Mouse (Mus musculus): ENCODE measurements around the gene Tbx15.

Tbx15 gene

DNA sequence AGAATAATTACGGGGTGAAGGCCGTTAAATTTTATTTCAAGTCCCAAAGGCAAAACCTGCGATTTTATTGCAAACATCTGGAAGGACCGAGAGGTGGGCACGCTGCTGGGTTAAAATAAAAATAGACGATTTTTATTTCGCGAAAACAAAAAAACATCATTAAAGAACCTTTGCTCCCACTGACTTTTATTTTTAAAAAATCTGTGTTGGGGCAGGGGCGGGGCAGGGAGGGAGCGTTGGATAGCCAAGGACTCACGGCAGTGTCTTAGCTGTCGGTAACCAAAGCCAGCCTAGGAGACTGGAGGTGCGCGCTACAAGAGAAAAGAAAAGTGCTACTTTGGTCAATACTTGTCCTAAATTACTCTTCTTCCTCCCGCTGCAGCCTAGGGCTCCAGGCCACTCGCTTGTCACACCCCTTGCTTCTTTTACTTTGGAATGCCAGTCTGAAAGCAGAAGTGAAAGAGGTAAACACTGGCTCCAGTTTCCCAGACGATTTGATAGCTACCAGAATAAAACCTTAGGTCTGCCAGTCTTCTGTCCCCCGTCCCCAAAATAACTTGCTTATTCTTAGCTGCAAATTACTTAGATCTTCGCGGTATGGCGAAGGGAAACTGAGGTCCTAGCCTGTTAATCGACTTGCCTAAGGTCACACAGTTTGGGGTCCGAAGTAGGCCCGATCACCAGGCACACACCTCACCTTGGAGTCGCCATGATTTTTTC lies 8.8 kb downstream of the Tbx15 start:
- DNase-seq (ENCODE audit: low spot score in 2 of 2): no peak

DNA sequence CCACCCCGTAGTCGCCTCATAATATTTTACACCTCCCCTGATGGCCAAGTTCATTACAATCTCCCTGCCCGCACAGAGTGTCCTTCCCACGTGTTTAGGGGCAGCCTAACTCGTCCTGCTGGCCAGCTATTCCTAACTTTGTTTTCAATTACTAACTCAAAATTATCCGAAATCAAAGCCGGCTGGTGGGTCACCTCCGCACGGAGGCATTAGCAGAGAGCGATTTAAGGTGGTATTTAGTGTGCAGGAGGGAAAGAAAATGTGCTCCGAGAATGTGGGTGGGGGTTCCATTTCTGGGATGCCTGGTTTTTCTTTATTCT lies 9.3 kb downstream of the Tbx15 start:
- no peak for DNase-seq (ENCODE audit: low spot score in 2 of 2)

DNA sequence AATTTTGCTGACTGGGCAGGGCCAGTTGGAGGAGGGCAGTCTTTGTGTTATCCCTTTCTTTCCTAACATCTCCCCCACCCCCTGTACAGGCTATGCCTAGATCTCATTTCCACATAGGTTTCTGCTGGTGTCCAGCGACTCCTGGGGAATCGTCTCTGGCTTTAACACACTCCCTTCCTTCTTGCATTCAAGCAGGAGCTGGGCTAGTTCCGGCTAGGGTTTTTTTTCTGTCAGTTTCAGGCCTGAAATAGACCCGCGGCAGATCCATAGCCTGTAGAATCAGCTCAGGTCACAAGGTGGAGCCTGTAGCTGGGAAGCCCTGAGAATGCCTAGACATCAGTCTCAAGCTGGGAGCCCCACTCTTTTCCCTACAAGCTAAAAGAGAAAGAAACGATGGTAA lies 9.7 kb downstream of the Tbx15 start:
- DNase-seq (ENCODE audit: low spot score in 2 of 2): no peak

DNA sequence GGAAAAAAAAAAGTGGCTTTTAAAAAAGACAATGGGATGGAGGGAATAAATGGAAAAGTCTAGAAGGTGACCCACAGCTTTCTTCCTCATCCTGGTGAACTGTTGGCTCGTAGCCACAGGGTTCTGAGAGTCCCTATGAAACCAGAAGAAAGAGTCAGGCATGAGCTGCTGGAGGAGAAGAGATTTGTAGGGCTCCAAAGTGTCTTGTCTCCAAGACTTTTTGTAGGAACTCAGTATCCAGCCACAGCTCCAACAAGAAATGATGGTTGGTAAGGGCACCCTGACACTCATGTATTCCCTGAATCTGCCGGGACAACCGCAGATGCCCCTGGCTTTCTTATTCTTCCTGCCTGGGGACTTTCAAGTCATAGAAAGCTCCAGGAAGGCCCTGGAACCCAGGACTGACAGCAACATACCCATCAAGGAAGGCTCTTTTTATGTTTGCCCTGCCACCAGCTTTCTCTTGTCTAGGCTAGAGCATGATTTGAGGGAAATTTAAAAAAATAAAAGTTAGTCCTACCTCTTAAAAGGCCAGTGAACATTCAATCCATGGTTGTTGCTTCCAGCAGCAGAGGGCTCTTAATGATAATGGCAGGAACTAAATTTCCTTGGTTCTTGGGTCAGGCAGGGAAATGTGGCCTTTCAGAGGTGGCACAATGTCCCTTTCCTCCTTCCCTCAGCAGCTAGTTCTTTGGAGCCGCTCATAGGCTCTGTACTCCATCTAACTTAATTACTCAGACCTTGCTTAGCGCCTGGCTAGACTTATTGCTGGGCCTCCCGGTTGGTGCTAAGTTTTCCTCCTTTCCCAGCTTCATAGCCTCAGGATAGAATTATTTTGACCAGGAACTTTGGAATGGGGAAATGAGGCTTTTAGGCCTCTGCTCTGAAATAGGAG lies 11.3 kb downstream of the Tbx15 start:
- DNase-seq (ENCODE audit: low spot score in 2 of 2): no peak

DNA sequence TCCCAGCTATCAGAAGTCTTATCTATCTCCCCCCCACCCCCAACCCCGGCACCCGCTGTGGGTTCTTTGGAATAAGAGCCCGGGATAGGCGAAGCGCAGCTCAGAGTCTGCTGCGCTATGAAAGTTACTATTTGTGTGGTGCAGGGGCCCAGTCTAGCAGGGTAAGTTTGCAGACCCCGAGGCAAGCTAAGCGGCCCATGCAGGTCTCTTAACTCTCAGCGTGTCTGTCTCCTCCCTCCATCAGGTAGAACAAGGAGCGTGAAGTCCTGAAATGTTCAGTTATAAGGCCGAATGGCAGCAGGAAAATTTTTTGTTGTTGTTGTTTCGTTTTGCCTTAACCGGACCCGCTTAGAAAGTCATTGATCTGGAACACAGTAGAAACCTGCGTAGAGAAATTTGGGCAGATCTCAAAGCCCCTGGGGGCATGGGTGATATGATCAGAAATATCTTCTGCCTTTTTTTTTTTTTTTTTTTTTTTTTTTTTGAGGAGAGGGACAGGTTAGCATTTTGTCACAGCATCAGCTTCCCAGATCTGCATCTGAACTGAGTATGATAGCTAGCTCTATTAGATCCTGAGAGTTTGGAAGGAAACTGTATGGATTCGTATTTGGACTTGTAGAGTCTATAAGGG lies 12.4 kb downstream of the Tbx15 start:
- no peak for DNase-seq (ENCODE audit: low spot score in 2 of 2)

DNA sequence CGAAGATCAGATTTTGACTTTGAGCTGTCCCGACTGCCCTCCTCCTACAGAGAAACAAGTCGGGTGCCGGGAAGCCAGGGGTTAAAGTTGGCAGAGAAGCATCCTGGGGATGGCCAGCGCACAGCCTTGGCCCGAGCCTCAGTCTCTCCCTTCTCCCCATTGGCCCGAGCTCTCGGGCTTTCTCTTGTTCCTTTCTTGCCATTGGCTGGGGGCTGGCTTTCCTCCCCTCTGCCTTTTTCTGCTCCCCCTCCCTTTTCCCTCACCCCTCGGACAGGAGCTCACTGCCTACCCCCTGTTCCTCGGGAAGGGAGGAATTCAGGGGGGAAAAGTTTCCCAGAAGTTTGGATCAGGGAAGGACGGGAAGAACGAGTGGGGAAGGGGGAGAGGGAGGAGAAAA lies 12.9 kb downstream of the Tbx15 start:
- no peak for DNase-seq (ENCODE audit: low spot score in 2 of 2)

DNA sequence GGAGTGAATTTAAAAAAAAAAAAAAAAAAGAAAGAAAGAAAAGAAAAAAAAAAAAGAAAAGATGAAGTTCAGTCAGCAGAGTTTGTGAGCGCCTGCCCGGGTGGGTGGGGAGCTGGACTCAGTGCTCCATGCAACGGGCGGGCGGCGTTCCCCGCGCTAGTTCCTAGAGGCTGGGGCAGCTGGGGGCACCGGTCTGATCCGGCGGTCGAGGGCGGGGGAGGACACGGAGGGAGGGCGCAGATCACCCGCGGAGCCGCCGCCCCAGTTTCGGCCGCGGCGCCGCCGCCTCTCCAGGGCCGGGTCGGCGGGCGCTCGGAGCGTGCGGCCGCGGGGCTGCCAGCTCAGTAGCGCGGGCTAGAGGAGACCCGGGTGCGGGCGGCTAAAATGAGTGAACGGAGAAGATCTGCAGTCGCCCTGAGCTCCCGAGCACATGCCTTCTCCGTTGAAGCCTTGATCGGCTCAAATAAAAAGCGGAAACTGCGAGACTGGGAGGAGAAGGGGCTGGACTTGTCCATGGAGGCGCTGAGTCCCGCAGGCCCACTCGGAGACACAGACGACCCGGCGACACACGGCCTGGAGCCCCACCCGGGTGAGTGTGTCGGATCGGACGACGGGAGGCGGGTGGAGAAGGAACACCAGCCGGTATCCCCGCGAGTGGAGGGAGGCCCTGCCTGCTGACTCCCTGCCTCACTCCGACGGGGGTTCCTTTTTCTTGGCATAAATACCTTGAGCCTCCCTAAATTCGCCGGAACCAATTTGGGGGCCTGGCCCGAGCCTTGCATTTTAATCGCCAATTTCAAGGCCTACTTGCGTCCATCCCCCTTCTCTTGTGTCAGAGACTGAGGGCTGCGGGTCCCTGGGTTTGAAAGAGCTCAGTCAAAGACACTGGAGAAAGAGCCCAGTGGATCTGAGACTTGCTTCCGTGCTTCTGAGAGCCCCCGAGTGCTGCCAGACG lies 13.6 kb downstream of the Tbx15 start:
- DNase-seq (ENCODE audit: low spot score in 2 of 2): peak in 1 of 2 experiments; percentile 72

DNA sequence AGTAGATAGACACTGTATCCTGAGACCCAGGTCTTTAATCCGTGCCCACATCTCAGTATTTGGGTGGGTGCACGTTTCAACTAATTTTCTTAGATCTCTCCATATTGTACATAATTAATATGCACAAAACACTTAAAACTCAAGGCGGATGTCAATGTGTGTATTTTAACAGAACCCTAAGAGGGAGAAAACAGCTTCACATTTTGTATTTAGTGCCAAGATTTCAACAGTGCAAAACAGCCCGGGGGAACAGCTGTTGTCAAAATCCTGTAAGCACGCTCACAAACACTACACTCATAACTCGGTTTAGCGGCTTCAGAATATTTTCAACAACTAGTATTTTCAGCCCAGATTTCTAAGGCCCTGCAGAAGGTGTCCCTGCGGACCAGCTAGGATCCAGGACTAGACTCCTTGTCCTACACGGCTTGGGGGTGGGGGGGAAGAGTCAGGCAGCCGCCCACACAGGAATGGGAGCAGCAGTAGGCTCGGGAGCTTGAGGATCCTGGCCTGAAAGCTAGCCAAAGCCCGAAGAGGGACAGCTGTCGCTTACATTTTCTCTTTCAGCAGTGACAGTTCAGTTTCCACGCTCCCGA lies 14.5 kb downstream of the Tbx15 start:
- no peak for DNase-seq (ENCODE audit: low spot score in 2 of 2)

DNA sequence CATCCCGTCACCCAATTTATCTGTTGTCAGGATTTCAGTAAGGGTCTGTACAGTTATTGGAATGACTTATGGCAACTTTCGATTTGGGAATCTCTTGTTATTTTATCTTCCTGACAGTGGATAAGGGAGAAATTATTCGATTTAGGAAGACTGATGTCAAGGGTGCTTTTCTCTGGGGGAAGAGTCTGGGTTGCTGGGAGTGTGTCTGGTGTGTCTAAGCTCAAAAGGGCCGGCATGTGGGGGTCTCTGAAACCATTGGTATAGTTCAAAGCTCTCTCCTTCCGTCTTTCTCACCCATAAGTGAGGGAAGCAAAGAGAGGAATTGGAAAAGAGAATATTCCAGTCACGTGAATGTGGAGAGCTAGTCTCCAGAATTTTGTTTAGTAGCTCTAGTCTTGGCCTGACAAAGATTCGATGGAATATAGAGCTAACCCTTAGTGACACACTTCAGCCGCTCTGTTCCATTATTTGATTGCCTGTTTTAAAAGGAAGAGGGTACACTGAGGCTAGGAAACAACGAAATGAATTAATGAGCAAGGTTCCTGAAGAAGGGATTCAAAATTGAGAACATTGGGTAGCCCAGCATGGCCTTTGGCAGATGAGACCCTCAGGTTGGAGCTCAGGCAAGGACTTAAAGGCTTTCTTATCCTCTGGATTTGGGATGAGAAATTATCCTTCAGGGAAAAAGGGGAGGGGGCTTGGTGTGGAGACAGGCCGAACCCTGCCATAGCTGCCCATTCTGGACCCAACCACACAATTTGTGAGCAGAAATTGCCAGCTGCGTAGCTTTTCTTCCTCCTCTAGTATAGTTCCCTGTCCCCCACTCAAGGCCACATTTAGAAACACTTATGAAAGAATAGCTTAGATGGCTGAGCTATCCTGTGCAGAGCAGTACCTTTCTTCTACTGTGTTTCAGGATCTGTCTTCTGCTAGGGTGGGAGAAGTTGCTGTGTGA lies 15.5 kb downstream of the Tbx15 start:
- no peak for DNase-seq (ENCODE audit: low spot score in 2 of 2)

DNA sequence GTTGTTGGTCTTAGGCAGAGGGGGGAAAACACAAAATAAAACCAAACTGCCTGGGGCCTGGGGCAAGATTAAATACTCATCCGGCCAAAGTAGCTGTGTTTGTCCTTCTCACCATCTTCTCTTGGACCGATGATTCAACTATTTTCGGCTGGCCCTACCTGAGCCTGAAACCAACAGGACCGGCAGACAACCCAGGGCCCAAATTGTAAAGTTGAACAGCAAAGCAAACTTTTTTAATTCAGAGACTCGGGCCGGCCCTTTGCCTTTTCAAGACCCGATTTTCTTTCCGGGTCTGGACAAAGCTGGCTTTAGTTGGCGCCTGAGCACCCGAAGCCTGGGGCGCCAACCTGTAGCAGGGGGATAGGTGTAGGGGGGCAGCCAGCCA lies 16.2 kb downstream of the Tbx15 start:
- no peak for DNase-seq (ENCODE audit: low spot score in 2 of 2)

DNA sequence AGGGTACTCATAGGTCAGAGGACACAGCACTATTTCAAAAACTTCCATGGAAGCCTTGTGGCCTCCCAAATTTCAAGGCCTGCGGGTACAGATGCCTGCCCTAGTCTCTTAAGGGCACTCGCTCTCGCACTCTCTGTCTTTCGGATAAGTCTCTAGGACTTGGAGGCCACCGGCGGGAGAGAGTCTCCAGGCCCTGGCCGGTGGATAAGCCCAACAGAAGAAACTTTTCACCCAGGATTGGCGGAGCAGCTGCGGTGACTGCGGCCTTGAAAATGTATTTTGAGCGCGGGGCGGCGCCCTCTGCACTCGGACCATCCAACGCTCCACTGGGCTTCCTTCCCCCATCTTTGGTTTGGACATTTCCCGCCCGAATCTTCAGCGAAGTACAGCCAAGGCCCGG lies 16.6 kb downstream of the Tbx15 start:
- no peak for DNase-seq (ENCODE audit: low spot score in 2 of 2)

DNA sequence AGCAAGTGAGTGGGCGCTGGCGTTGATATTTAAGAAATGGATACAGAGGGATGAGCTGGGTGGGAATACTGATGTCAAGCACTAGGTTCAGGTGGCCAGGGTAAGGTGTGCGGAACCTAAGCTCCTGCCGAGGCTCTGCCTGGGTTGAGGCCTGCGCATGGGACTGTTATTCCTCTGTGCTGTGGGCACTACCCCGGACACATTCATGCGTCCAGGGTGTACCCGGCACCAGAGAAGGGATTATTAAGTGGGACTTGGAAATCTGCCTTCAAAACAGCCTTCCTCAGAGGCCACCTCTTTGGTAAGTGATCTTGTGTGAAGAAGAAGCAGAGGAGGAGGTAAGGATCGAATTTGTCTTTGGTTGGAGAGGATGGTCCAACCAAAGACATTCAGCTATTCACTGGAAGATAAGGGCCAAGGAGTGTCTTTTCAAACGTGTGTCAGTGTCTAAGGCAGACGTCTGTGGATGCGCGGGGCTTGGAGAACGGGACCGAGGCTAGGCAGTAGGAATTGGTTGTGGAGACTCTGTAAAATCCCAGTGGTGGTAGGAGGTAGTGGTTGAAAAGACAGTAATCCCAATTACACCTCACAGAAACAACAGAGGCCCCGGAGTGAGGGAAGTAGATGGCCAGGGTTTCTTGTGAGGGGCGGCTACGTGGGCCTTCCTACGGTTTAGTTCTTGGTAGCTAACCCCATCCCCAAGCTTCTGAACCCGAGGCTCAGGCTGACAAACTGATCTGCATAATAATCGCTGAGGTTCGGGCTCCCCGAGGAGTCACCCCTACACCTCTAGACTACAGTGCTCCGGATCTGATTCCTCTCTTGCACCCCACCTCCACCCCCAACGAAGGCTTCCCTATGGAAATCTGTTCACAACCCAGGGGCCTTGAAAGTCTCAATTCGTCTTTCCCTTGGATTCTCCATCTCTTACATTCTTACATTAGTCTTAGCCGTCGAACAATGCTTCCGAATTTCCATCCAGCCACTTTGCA lies 17.7 kb downstream of the Tbx15 start:
- DNase-seq (ENCODE audit: low spot score in 2 of 2): no peak

DNA sequence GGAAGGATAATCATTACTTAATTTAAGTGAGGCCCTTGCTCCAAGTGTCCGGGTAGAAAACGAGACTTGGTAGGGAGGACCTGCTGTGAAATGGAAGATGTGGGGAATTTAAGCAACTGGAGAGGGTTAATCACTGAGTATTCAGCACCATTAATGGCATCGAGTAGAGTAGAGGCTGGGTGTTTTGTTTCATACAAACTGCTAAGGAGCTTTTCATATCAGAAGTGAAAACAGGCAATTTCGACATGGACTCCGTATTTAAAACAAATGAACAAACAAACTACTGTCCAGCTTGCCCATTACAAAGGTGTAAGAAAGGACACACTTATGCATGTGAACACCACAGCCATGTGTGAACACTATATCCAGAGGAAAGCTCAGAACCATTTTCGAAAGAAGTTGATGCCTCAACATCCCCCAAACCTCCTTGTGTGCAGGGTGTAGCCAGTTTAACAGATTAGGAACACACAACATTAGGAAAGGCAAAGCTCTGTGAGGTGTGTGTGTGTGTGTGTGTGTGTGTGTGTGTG lies 19.6 kb downstream of the Tbx15 start:
- no peak for DNase-seq (ENCODE audit: low spot score in 2 of 2)

DNA sequence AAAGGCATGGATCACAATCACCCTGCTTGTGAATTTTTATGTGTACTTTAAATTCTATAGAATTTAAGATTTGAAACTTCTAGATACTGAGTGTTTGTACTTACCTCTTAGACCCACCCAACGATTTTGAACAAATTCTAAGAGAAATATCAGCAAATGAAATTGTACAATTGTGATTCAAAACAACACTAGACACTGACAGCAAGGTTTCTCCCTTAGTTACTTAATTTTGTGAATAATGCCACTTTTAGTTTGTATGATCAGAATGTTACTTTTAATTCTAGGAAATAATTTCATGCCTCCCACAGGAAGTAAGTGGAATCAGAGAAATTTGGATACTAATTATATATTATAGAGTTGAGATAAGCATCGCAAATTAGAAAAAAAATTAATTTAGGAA lies 20.2 kb downstream of the Tbx15 start:
- no peak for DNase-seq (ENCODE audit: low spot score in 2 of 2)

DNA sequence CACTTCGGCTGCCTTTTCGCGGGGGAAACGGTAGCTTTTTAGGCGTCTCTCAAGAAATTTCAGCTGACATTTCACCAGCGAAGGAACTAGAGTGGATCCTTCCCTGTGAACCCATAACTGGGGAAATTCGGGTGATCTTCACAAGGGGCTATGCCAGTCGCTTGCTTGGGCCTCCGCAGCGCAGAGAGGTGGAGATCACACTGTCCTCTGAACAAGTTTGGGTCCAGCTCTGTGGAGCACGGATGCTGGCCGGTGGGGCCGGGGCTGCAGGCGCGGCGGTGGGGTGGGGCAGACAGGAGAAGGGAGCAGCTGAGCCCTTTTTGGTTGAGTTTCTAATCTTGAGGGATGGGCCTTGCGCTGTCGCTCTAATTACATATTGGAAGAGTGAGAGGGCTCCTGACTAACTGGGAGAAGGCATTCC lies 21.2 kb downstream of the Tbx15 start:
- no peak for DNase-seq (ENCODE audit: low spot score in 2 of 2)

DNA sequence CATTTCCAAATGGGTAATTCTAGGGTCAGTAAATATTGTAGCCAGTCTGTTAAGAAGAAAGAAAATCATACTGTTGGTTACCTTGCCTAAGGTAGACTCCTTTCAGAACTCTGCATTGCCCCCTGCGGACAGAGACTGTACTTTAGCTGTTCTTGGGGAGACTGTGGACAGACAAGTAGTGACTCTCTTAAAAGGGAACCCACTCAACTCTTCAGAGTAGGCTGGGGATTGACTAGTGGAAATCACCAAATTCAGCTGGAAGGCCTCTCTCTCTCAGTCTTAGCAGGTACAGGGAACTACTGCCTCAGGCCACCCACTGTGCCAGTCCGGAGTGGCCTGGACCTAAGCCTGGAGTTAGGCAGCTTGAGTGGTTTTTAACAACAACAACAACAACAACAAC lies 21.8 kb downstream of the Tbx15 start:
- DNase-seq (ENCODE audit: low spot score in 2 of 2): no peak

DNA sequence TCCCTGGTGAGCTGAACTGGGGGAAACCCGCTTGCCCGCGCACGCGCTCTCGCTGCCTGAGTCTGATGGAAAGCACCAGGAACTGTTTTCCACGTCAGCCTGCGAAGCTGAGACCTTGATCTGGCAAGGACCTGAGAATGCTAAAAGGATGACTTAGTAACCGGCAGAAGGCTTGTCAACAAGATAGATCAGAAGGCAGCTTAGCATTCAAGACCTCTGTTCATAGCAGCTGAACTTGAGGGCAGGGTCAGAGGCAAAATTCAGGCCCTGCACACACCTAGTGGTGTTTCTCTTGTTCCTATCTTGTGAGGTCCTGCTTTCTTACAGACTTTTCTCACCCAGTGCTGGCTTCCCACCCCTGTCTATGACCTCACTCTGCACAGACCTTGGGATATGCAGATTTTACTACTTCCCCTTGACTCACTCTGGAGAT lies 23.3 kb downstream of the Tbx15 start:
- no peak for DNase-seq (ENCODE audit: low spot score in 2 of 2)

DNA sequence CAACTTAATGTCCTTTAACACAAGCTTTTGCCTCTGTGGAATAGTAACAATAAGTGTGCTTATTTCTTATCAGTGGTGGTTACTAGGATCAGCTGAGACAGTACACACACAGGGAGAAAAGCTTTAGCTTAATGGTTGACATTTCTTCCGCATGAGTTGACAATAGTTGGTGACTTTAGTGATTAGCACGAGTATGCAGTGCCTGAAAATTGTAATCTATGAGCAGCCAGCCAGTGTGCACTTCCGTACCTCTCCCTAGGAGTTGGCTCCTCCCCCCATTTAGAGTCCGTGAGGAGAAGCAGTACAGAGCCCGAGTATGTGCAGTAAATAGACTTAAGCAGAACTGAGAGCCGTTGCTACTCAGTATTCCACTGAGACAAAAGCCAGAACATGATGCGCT lies 24.5 kb downstream of the Tbx15 start:
- DNase-seq (ENCODE audit: low spot score in 2 of 2): no peak

Measured in spleen, postnatal 4 days (tissue).